Mouse (Mus musculus): ENCODE data around the gene Mgat5b. TPM values are rescaled to one million over a fixed set of nuclear protein-coding genes. Genes with fewer than 3 reads are reported as not detected.

Gene Mgat5b
- polyA plus RNA-seq, 1 experiment from 2014 or later: not detected

- no peak overlapping the region for H3K4me2 ChIP-seq (ENCODE audit: low read depth, low read length)
- peaks cover 33% of the 10 kb centered on the region for H3K27me3 ChIP-seq (ENCODE audit: control insufficient read depth, insufficient read depth, low read depth, low read length)
- H3K36me3 ChIP-seq (ENCODE audit: control insufficient read depth, insufficient read depth): no peaks in the 10 kb centered on the region
- no peak overlapping the region for H3K9ac ChIP-seq (ENCODE audit: low read depth, low read length)
- 66% methylated on average over 16 of the region's 16 CpGs for WGBS (ENCODE audit: insufficient replicate concordance)
- no peak overlapping the region for H3K27ac ChIP-seq (ENCODE audit: low read length)
- no peaks in the 10 kb centered on the region for H3K9me3 ChIP-seq (replicated peaks; ENCODE audit: control insufficient read depth, low read length)
- no peaks in the 10 kb centered on the region for H3K4me1 ChIP-seq (ENCODE audit: control insufficient read depth, low read depth, low read length)
- ATAC-seq (ENCODE audit: low read depth): no peak
- H3K4me3 ChIP-seq (ENCODE audit: low read depth, low read length): no peak overlapping the region
These were observed 5.1 kb upstream of the Mgat5b start for GRCm38 (mm10) chr11:116913573-116913972.

- 50% methylated on average over 5 of the region's 5 CpGs for WGBS (ENCODE audit: insufficient replicate concordance)
These were observed 4.3 kb upstream of the Mgat5b start for GRCm38 (mm10) chr11:116914267-116914885.

GRCm38 (mm10) chr11:116915241-116915640 lies 3.4 kb upstream of the Mgat5b start:
- WGBS (ENCODE audit: insufficient replicate concordance): 44% methylated on average over 3 of the region's 3 CpGs

More at GRCm38 (mm10) chr11:116914267-116914885, 4.3 kb upstream of the Mgat5b start:
- H3K9ac ChIP-seq (ENCODE audit: low read depth, low read length): no peak overlapping the region
- H3K27ac ChIP-seq (ENCODE audit: low read length): no peak overlapping the region
- H3K4me1 ChIP-seq (ENCODE audit: control insufficient read depth, low read depth, low read length): no peaks in the 10 kb centered on the region; the same call in 1 of the 2 replicates
- no peak overlapping the region for H3K4me2 ChIP-seq (ENCODE audit: low read depth, low read length)
- no peak for ATAC-seq (ENCODE audit: low read depth)
- no peaks in the 10 kb centered on the region for H3K36me3 ChIP-seq (ENCODE audit: control insufficient read depth, insufficient read depth)
- H3K4me3 ChIP-seq (ENCODE audit: low read depth, low read length): no peak overlapping the region
- peaks cover 41% of the 10 kb centered on the region for H3K27me3 ChIP-seq (ENCODE audit: control insufficient read depth, insufficient read depth, low read depth, low read length)
- no peaks in the 10 kb centered on the region for H3K9me3 ChIP-seq (replicated peaks; ENCODE audit: control insufficient read depth, low read length)

GRCm38 (mm10) chr11:116917361-116917760 lies 1.3 kb upstream of the Mgat5b start:
- no peaks in the 10 kb centered on the region for H3K36me3 ChIP-seq (ENCODE audit: control insufficient read depth, insufficient read depth)
- no peak overlapping the region for H3K4me2 ChIP-seq (ENCODE audit: low read depth, low read length)
- H3K27ac ChIP-seq (ENCODE audit: low read length): no peak overlapping the region
- H3K27me3 ChIP-seq (ENCODE audit: control insufficient read depth, insufficient read depth, low read depth, low read length): peaks cover 63% of the 10 kb centered on the region
- H3K4me3 ChIP-seq (ENCODE audit: low read depth, low read length): no peak overlapping the region
- H3K4me1 ChIP-seq (ENCODE audit: control insufficient read depth, low read depth, low read length): no peaks in the 10 kb centered on the region; the same call in 1 of the 2 replicates
- WGBS (ENCODE audit: insufficient replicate concordance): 27% methylated on average over 7 of the region's 7 CpGs
- no peak for ATAC-seq (ENCODE audit: low read depth)
- H3K9me3 ChIP-seq (replicated peaks; ENCODE audit: control insufficient read depth, low read length): no peaks in the 10 kb centered on the region
- H3K9ac ChIP-seq (ENCODE audit: low read depth, low read length): no peak overlapping the region

More at GRCm38 (mm10) chr11:116915241-116915640, 3.4 kb upstream of the Mgat5b start:
- no peak overlapping the region for H3K4me3 ChIP-seq (ENCODE audit: low read depth, low read length)
- H3K4me2 ChIP-seq (ENCODE audit: low read depth, low read length): no peak overlapping the region
- H3K9ac ChIP-seq (ENCODE audit: low read depth, low read length): no peak overlapping the region
- no peak overlapping the region for H3K27ac ChIP-seq (ENCODE audit: low read length)
- no peaks in the 10 kb centered on the region for H3K9me3 ChIP-seq (replicated peaks; ENCODE audit: control insufficient read depth, low read length)
- no peak for ATAC-seq (ENCODE audit: low read depth)
- H3K36me3 ChIP-seq (ENCODE audit: control insufficient read depth, insufficient read depth): no peaks in the 10 kb centered on the region
- no peaks in the 10 kb centered on the region; the same call in 1 of the 2 replicates for H3K4me1 ChIP-seq (ENCODE audit: control insufficient read depth, low read depth, low read length)
- peaks cover 50% of the 10 kb centered on the region for H3K27me3 ChIP-seq (ENCODE audit: control insufficient read depth, insufficient read depth, low read depth, low read length)

GRCm38 (mm10) chr11:116919186-116920020 lies 740 bp downstream of the Mgat5b start:
- no peak overlapping the region for H3K27ac ChIP-seq (ENCODE audit: low read length)
- no peak overlapping the region for H3K9ac ChIP-seq (ENCODE audit: low read depth, low read length)
- H3K27me3 ChIP-seq (ENCODE audit: control insufficient read depth, insufficient read depth, low read depth, low read length): peaks cover 73% of the 10 kb centered on the region
- H3K36me3 ChIP-seq (ENCODE audit: control insufficient read depth, insufficient read depth): no peaks in the 10 kb centered on the region
- peak overlapping the region; percentile 62 for H3K4me2 ChIP-seq (ENCODE audit: low read depth, low read length)
- H3K9me3 ChIP-seq (replicated peaks; ENCODE audit: control insufficient read depth, low read length): no peaks in the 10 kb centered on the region
- no peaks in the 10 kb centered on the region; the same call in 1 of the 2 replicates for H3K4me1 ChIP-seq (ENCODE audit: control insufficient read depth, low read depth, low read length)
- WGBS (ENCODE audit: insufficient replicate concordance): 3% methylated on average over 58 of the region's 58 CpGs
- H3K4me3 ChIP-seq (ENCODE audit: low read depth, low read length): peak overlapping the region; percentile 45
- ATAC-seq (ENCODE audit: low read depth): no peak

GRCm38 (mm10) chr11:116920746-116921145 lies 2.1 kb downstream of the Mgat5b start:
- Histone ChIP-seq H3K27me3 (ENCODE audit: control insufficient read depth, insufficient read depth, low read depth, low read length) (peaks cover 68% of the 10 kb centered on the region), H3K4me3 (ENCODE audit: low read depth, low read length) (no peak overlapping the region), H3K9ac (ENCODE audit: low read depth, low read length) (no peak overlapping the region), H3K4me2 (ENCODE audit: low read depth, low read length) (no peak overlapping the region), H3K36me3 (ENCODE audit: control insufficient read depth, insufficient read depth) (no peaks in the 10 kb centered on the region), H3K9me3 (replicated peaks; ENCODE audit: control insufficient read depth, low read length) (no peaks in the 10 kb centered on the region), H3K27ac (ENCODE audit: low read length) (no peak overlapping the region), H3K4me1 (ENCODE audit: control insufficient read depth, low read depth, low read length) (no peaks in the 10 kb centered on the region; the same call in 1 of the 2 replicates)
- ATAC-seq (ENCODE audit: low read depth): no peak
- WGBS (ENCODE audit: insufficient replicate concordance): 1% methylated on average over 5 of the region's 6 CpGs

- H3K27me3 ChIP-seq (ENCODE audit: control insufficient read depth, insufficient read depth, low read depth, low read length): peaks cover 55% of the 10 kb centered on the region
These were observed 3.4 kb downstream of the Mgat5b start for GRCm38 (mm10) chr11:116922058-116922457.

GRCm38 (mm10) chr11:116928031-116928430 lies 9.4 kb downstream of the Mgat5b start:
- H3K9ac ChIP-seq (ENCODE audit: low read depth, low read length): no peak overlapping the region

More at GRCm38 (mm10) chr11:116922058-116922457, 3.4 kb downstream of the Mgat5b start:
- Histone ChIP-seq H3K4me3 (ENCODE audit: low read depth, low read length) (no peak overlapping the region), H3K36me3 (ENCODE audit: control insufficient read depth, insufficient read depth) (no peaks in the 10 kb centered on the region), H3K4me2 (ENCODE audit: low read depth, low read length) (no peak overlapping the region), H3K9me3 (replicated peaks; ENCODE audit: control insufficient read depth, low read length) (no peaks in the 10 kb centered on the region), H3K9ac (ENCODE audit: low read depth, low read length) (no peak overlapping the region), H3K27ac (ENCODE audit: low read length) (no peak overlapping the region), H3K4me1 (ENCODE audit: control insufficient read depth, low read depth, low read length) (no peaks in the 10 kb centered on the region; the same call in 1 of the 2 replicates)
- ATAC-seq (ENCODE audit: low read depth): no peak
- WGBS (ENCODE audit: insufficient replicate concordance): 39% methylated on average over 7 of the region's 7 CpGs

GRCm38 (mm10) chr11:116934862-116935261 lies 16.2 kb downstream of the Mgat5b start:
- Histone ChIP-seq H3K4me3 (ENCODE audit: low read depth, low read length) (no peak overlapping the region), H3K27ac (ENCODE audit: low read length) (no peak overlapping the region), H3K4me1 (ENCODE audit: control insufficient read depth, low read depth, low read length) (no peaks in the 10 kb centered on the region), H3K9me3 (replicated peaks; ENCODE audit: control insufficient read depth, low read length) (no peaks in the 10 kb centered on the region), H3K27me3 (ENCODE audit: control insufficient read depth, insufficient read depth, low read depth, low read length) (peaks cover 6% of the 10 kb centered on the region), H3K9ac (ENCODE audit: low read depth, low read length) (no peak overlapping the region), H3K36me3 (ENCODE audit: control insufficient read depth, insufficient read depth) (no peaks in the 10 kb centered on the region), H3K4me2 (ENCODE audit: low read depth, low read length) (no peak overlapping the region)
- 68% methylated on average over 5 of the region's 5 CpGs for WGBS (ENCODE audit: insufficient replicate concordance)
- no peak for ATAC-seq (ENCODE audit: low read depth)

More at GRCm38 (mm10) chr11:116928031-116928430, 9.4 kb downstream of the Mgat5b start:
- Histone ChIP-seq H3K9me3 (replicated peaks; ENCODE audit: control insufficient read depth, low read length) (no peaks in the 10 kb centered on the region), H3K27ac (ENCODE audit: low read length) (no peak overlapping the region), H3K4me2 (ENCODE audit: low read depth, low read length) (no peak overlapping the region), H3K27me3 (ENCODE audit: control insufficient read depth, insufficient read depth, low read depth, low read length) (peaks cover 8% of the 10 kb centered on the region), H3K4me1 (ENCODE audit: control insufficient read depth, low read depth, low read length) (no peaks in the 10 kb centered on the region), H3K36me3 (ENCODE audit: control insufficient read depth, insufficient read depth) (no peaks in the 10 kb centered on the region), H3K4me3 (ENCODE audit: low read depth, low read length) (no peak overlapping the region)
- WGBS (ENCODE audit: insufficient replicate concordance): 59% methylated on average over 6 of the region's 6 CpGs
- ATAC-seq (ENCODE audit: low read depth): no peak

All from liver, embryonic 16.5 days (tissue).